Mouse (Mus musculus) 3134 (cell line): ENCODE measurements at regions not wholly inside any gene's neighbourhood (a gene's known extent, or its start where the extent isn't known, plus 50 kb on each side); places are given as distances from the start of the nearest gene placed in this dataset.

Experiments
- DNase-seq: peaks from one replicate; pipeline ENCODE4 v3.0.0-alpha.2; 2011; ENCODE audit warnings: low spot score; ENCODE audit not compliant: insufficient read length; ENCODE audit errors: extremely low read depth

- no peak for DNase-seq
Measured at GRCm38 (mm10) chr1:57032407-57032806, 54.0 kb upstream of the Satb2 start.

GRCm38 (mm10) chr1:57033244-57033643, 54.8 kb upstream of the Satb2 start:
- no peak for DNase-seq

- DNase-seq = no peak
Measured at GRCm38 (mm10) chr1:57034411-57034810, 56.0 kb upstream of the Satb2 start.

- DNase-seq = no peak
Measured at GRCm38 (mm10) chr1:57036382-57036781, 57.9 kb upstream of the Satb2 start.

GRCm38 (mm10) chr1:57040201-57040600, 61.8 kb upstream of the Satb2 start:
- DNase-seq = no peak

GRCm38 (mm10) chr1:57041578-57041977, 63.1 kb upstream of the Satb2 start:
- no peak for DNase-seq

GRCm38 (mm10) chr1:57053836-57054235, 75.4 kb upstream of the Satb2 start:
- peak; percentile 18 for DNase-seq

GRCm38 (mm10) chr1:57055976-57056375, 77.5 kb upstream of the Satb2 start:
- no peak for DNase-seq

- no peak for DNase-seq
Measured at GRCm38 (mm10) chr1:57059216-57059615, 80.8 kb upstream of the Satb2 start.

- DNase-seq = peak; percentile 51
Measured at GRCm38 (mm10) chr1:57075221-57075620, 96.8 kb upstream of the Satb2 start.

- no peak for DNase-seq
Measured at GRCm38 (mm10) chr1:57076696-57077095, 98.2 kb upstream of the Satb2 start.

GRCm38 (mm10) chr1:57080306-57080705, 101.9 kb upstream of the Satb2 start:
- DNase-seq = no peak

GRCm38 (mm10) chr1:57083134-57083533, 104.7 kb upstream of the Satb2 start:
- DNase-seq = no peak

GRCm38 (mm10) chr1:57083540-57084083, 105.2 kb upstream of the Satb2 start:
- no peak for DNase-seq

- no peak for DNase-seq
Measured at GRCm38 (mm10) chr1:57095361-57096247, 117.2 kb upstream of the Satb2 start.

- no peak for DNase-seq
Measured at GRCm38 (mm10) chr1:57096248-57096600, 117.8 kb upstream of the Satb2 start.

GRCm38 (mm10) chr1:57096740-57097139, 118.3 kb upstream of the Satb2 start:
- peak; percentile 11 for DNase-seq

GRCm38 (mm10) chr1:57100614-57101013, 122.2 kb upstream of the Satb2 start:
- DNase-seq = no peak

GRCm38 (mm10) chr1:57107308-57107707, 128.9 kb upstream of the Satb2 start:
- no peak for DNase-seq

GRCm38 (mm10) chr1:57120678-57121077, 142.2 kb upstream of the Satb2 start:
- DNase-seq = no peak

- no peak for DNase-seq
Measured at GRCm38 (mm10) chr1:57144181-57144580, 165.7 kb upstream of the Satb2 start.

GRCm38 (mm10) chr1:57155869-57156268, 177.4 kb upstream of the Satb2 start:
- DNase-seq = no peak
